Mouse (Mus musculus): ENCODE data around the gene Opalin. TPM values are rescaled to one million over a fixed set of nuclear protein-coding genes. Genes with fewer than 3 reads are reported as not detected.

Gene Opalin
- polyA plus RNA-seq, 1 experiment from 2014 or later: not detected

GRCm38 (mm10) chr19:41029219-41029618 lies 47.7 kb downstream of the Opalin start, which contains the start of gene Dntt:
Dntt (plus strand) TSS chr19:41029275.
- H3K9me3 ChIP-seq: no peaks in the 10 kb centered on the region
- H3K36me3 ChIP-seq: no peaks in the 10 kb centered on the region
- no peaks in the 10 kb centered on the region for H3K27me3 ChIP-seq
- no peak within 1 kb of the TSS for H3K27ac ChIP-seq
- H3K4me2 ChIP-seq: no peak within 1 kb of the TSS
- ATAC-seq (ENCODE audit: low FRiP score): no peak
- WGBS: 93% methylated on average over 6 of the region's 6 CpGs
- no peak within 1 kb of the TSS for H3K4me3 ChIP-seq
- H3K9ac ChIP-seq: no peak within 1 kb of the TSS
- H3K4me1 ChIP-seq (replicated peaks): no peaks in the 10 kb centered on the region

- 92% methylated on average over 9 of the region's 9 CpGs for WGBS
- Histone ChIP-seq H3K27ac (no peak overlapping the region), H3K9ac (no peak overlapping the region)
Observed at GRCm38 (mm10) chr19:41027601-41028000, 49.3 kb downstream of the Opalin start.

GRCm38 (mm10) chr19:41027024-41027423 lies 49.9 kb downstream of the Opalin start:
- WGBS: 91% methylated on average over 5 of the region's 5 CpGs
- Histone ChIP-seq H3K9me3 (no peaks in the 10 kb centered on the region), H3K4me2 (no peak overlapping the region), H3K9ac (no peak overlapping the region), H3K27ac (no peak overlapping the region), H3K27me3 (no peaks in the 10 kb centered on the region), H3K4me1 (replicated peaks) (no peaks in the 10 kb centered on the region), H3K36me3 (no peaks in the 10 kb centered on the region), H3K4me3 (no peak overlapping the region)
- ATAC-seq (ENCODE audit: low FRiP score): no peak

More at GRCm38 (mm10) chr19:41027601-41028000, 49.3 kb downstream of the Opalin start:
- no peak for ATAC-seq (ENCODE audit: low FRiP score)
- Histone ChIP-seq H3K27me3 (no peaks in the 10 kb centered on the region), H3K36me3 (no peaks in the 10 kb centered on the region), H3K4me2 (no peak overlapping the region), H3K4me3 (no peak overlapping the region), H3K9me3 (no peaks in the 10 kb centered on the region), H3K4me1 (replicated peaks) (no peaks in the 10 kb centered on the region)

GRCm38 (mm10) chr19:41026551-41026950 lies 50.4 kb downstream of the Opalin start:
- H3K9me3 ChIP-seq: no peaks in the 10 kb centered on the region
- no peak overlapping the region for H3K27ac ChIP-seq
- 81% methylated on average over 8 of the region's 8 CpGs for WGBS
- no peak overlapping the region for H3K9ac ChIP-seq
- H3K4me2 ChIP-seq: no peak overlapping the region
- no peaks in the 10 kb centered on the region for H3K36me3 ChIP-seq
- 0 out of 2 replicates have a peak, but pooled peaks cover 1% of the 10 kb centered on the region for H3K27me3 ChIP-seq
- ATAC-seq (ENCODE audit: low FRiP score): no peak
- no peaks in the 10 kb centered on the region for H3K4me1 ChIP-seq (replicated peaks)
- no peak overlapping the region for H3K4me3 ChIP-seq

- Histone ChIP-seq H3K9ac (no peak overlapping the region), H3K36me3 (no peaks in the 10 kb centered on the region), H3K4me2 (no peak overlapping the region), H3K9me3 (no peaks in the 10 kb centered on the region), H3K27ac (no peak overlapping the region), H3K4me1 (replicated peaks) (no peaks in the 10 kb centered on the region), H3K4me3 (no peak overlapping the region), H3K27me3 (0 out of 2 replicates have a peak, but pooled peaks cover 8% of the 10 kb centered on the region)
- no peak for ATAC-seq (ENCODE audit: low FRiP score)
- WGBS: 85% methylated on average over 4 of the region's 4 CpGs
Observed at GRCm38 (mm10) chr19:41022244-41022643, 54.7 kb downstream of the Opalin start.

GRCm38 (mm10) chr19:41020537-41020936 lies 56.4 kb downstream of the Opalin start:
- peaks cover 3% of the 10 kb centered on the region for H3K4me1 ChIP-seq (replicated peaks)
- H3K4me2 ChIP-seq: no peak overlapping the region
- no peak overlapping the region for H3K9ac ChIP-seq
- no peaks in the 10 kb centered on the region for H3K36me3 ChIP-seq
- H3K27ac ChIP-seq: no peak overlapping the region
- no peak for ATAC-seq (ENCODE audit: low FRiP score)
- no peak overlapping the region for H3K4me3 ChIP-seq
- 86% methylated on average over 3 of the region's 3 CpGs for WGBS
- no peaks in the 10 kb centered on the region for H3K9me3 ChIP-seq
- H3K27me3 ChIP-seq: 0 out of 2 replicates have a peak, but pooled peaks cover 10% of the 10 kb centered on the region

GRCm38 (mm10) chr19:41019164-41019675 lies 57.7 kb downstream of the Opalin start:
- no peaks in the 10 kb centered on the region for H3K36me3 ChIP-seq
- no peak overlapping the region for H3K27ac ChIP-seq
- ATAC-seq (ENCODE audit: low FRiP score): no peak
- H3K9me3 ChIP-seq: no peaks in the 10 kb centered on the region
- H3K9ac ChIP-seq: no peak overlapping the region
- no peak overlapping the region for H3K4me2 ChIP-seq
- peaks cover 3% of the 10 kb centered on the region for H3K4me1 ChIP-seq (replicated peaks)
- no peak overlapping the region for H3K4me3 ChIP-seq
- peaks cover 15% of the 10 kb centered on the region; the same call in 1 of the 2 replicates for H3K27me3 ChIP-seq
- 85% methylated on average over 5 of the region's 5 CpGs for WGBS

GRCm38 (mm10) chr19:41015951-41016716 lies 60.8 kb downstream of the Opalin start:
- Histone ChIP-seq H3K27me3 (peaks cover 21% of the 10 kb centered on the region), H3K9ac (peak overlapping the region; percentile 58; the same call in 1 of the 2 replicates), H3K36me3 (no peaks in the 10 kb centered on the region), H3K4me3 (peak overlapping the region; percentile 12; the same call in 1 of the 2 replicates), H3K27ac (no peak overlapping the region), H3K4me2 (peak overlapping the region; percentile 46), H3K4me1 (replicated peaks) (peaks cover 3% of the 10 kb centered on the region), H3K9me3 (no peaks in the 10 kb centered on the region)
- ATAC-seq (ENCODE audit: low FRiP score): peak; percentile 70
- 18% methylated on average over 14 of the region's 14 CpGs for WGBS

GRCm38 (mm10) chr19:41014003-41014402 lies 62.9 kb downstream of the Opalin start:
- no peak overlapping the region; the same call in 1 of the 2 replicates for H3K9ac ChIP-seq
- WGBS: 34% methylated on average over 9 of the region's 9 CpGs
- H3K27me3 ChIP-seq: peaks cover 21% of the 10 kb centered on the region
- H3K4me1 ChIP-seq (replicated peaks): peaks cover 3% of the 10 kb centered on the region
- ATAC-seq (ENCODE audit: low FRiP score): no peak
- H3K9me3 ChIP-seq: no peaks in the 10 kb centered on the region
- H3K4me3 ChIP-seq: no peak overlapping the region
- no peak overlapping the region for H3K27ac ChIP-seq
- no peak overlapping the region for H3K4me2 ChIP-seq
- no peaks in the 10 kb centered on the region for H3K36me3 ChIP-seq

- Histone ChIP-seq H3K9ac (no peak overlapping the region), H3K4me3 (no peak overlapping the region), H3K36me3 (no peaks in the 10 kb centered on the region), H3K4me1 (replicated peaks) (peaks cover 3% of the 10 kb centered on the region), H3K9me3 (no peaks in the 10 kb centered on the region), H3K4me2 (no peak overlapping the region), H3K27ac (no peak overlapping the region), H3K27me3 (peaks cover 21% of the 10 kb centered on the region)
- WGBS: 6% methylated on average over 5 of the region's 5 CpGs
- no peak for ATAC-seq (ENCODE audit: low FRiP score)
Observed at GRCm38 (mm10) chr19:41013591-41013990, 63.3 kb downstream of the Opalin start.

Data from hindbrain, embryonic 13.5 days (tissue).